ENCODE assay signal across 13 mouse cellular contexts in the genomic region with DNA sequence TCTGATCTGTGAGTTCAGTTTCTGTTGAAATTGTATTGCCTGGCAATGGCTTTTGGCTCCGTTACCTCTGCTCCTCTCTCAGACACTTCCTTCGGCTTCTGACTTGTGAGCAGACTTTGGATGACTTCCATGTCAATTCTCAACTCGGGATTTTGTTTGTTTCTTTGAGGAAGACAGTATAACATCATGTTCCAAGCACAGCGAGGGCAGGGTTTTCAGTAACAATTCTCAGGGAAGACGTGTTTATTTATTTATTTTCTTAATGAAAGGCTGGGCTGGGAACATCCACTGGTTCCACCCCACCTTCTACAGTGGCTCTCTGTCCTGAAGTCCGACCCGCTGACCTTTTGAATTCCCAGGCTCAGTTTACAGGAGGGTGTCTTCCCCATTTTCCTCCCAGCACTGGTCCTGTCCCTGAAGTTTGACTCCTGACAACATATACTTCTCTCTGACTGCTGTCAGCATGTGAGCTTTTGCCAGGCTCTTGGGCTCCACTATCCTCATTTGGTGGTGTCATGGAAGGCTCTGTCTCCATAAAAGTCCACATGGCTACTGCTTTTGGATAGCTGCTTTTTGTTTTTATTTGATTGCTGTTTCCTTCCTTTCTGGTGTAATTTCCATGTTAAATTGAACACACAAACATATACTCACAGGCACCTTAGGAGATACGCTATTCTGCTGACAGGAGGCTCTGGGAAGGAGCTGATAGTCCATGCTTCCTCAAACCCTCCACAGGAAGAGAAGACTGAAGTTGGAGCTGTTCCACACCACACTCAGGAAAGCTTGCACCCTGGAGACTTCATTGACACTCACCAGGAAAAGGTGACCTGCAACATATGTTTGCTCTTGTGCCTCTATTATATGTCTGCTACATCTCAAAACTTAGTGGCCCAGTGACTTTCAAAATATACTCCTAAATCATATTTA.
DNase-seq lines count a peak whose midpoint lies in the region; ATAC-seq and TF ChIP-seq lines count a peak whose summit lies in the region.
"Had no signal": no experiment of that assay in that cellular context is flagged by ENCODE, and none has a peak within 500 bp of the region (broad histone marks: within the 10 kb centered on the region; RNA-seq: fewer than 3 reads in every experiment).

No protein-coding gene starts in this region.

- H3K9ac ChIP-seq in kidney, embryonic 15.5 days: no peak overlapping the region
- H3K9ac ChIP-seq: embryonic facial prominence, embryonic 12.5 days; hindbrain, embryonic 13.5 days had no signal

- no peaks in the 10 kb centered on the region for H3K36me3 ChIP-seq in kidney, adult 2 months (ENCODE audit: control insufficient read depth, insufficient read depth, low read length)
- H3K36me3 ChIP-seq in kidney, embryonic 15.5 days: no peaks in the 10 kb centered on the region
- H3K36me3 ChIP-seq: embryonic facial prominence, embryonic 12.5 days; hindbrain, embryonic 13.5 days had no signal

- no peak for ATAC-seq in kidney, embryonic 15.5 days (replicated peaks; ENCODE audit: low FRiP score)
- ATAC-seq in erythroblast, adult 5-6 weeks (replicated peaks; ENCODE audit: low FRiP score, poor library complexity, severe bottlenecking): no peak

- no peak for TF ChIP-seq CTCF in kidney, adult 2 months (conservative IDR thresholded peaks at IDR 0.05; ENCODE audit: insufficient read depth, insufficient read length, low read depth, low read length)

- H3K9me3 ChIP-seq in kidney, embryonic 15.5 days (replicated peaks): no peaks in the 10 kb centered on the region
- H3K9me3 ChIP-seq: embryonic facial prominence, embryonic 12.5 days; hindbrain, embryonic 13.5 days had no signal

- H3K4me3 ChIP-seq in kidney, adult 2 months (ENCODE audit: insufficient read depth, low read depth, low read length): no peak overlapping the region
- H3K4me3 ChIP-seq in kidney, embryonic 15.5 days (replicated peaks): no peak overlapping the region
- H3K4me3 ChIP-seq: embryonic facial prominence, embryonic 12.5 days; hindbrain, embryonic 13.5 days had no signal

- peak overlapping the region; percentile 24; the same call in 1 of the 2 replicates for H3K27ac ChIP-seq in kidney, adult 2 months (ENCODE audit: insufficient read depth, low read depth, low read length)
- H3K27ac ChIP-seq in kidney, embryonic 15.5 days: no peak overlapping the region
- H3K27ac ChIP-seq: embryonic facial prominence, embryonic 12.5 days; hindbrain, embryonic 13.5 days had no signal

- no peak for TF ChIP-seq POLR2A in kidney, adult 2 months (IDR thresholded peaks at IDR 0.05; ENCODE audit: low read depth, low read length)

- no peaks in the 10 kb centered on the region for H3K4me1 ChIP-seq in kidney, adult 2 months (ENCODE audit: control insufficient read depth, insufficient read depth, low read length)
- no peaks in the 10 kb centered on the region for H3K4me1 ChIP-seq in kidney, embryonic 15.5 days
- H3K4me1 ChIP-seq: hindbrain, embryonic 13.5 days had no signal

- H3K4me2 ChIP-seq in kidney, embryonic 15.5 days: no peak overlapping the region
- H3K4me2 ChIP-seq: embryonic facial prominence, embryonic 12.5 days; hindbrain, embryonic 13.5 days had no signal

- peak; percentile 10 to 16 for DNase-seq in cerebellum, postnatal 10 days
- no peak for DNase-seq in cerebellum, adult 9-10 months
- DNase-seq in kidney, adult 2 months: peak; percentile 80
- peak; percentile 53 for DNase-seq in kidney, adult 9 months
- DNase-seq in lung, postnatal 36 days: peak; percentile 77
- no peak for DNase-seq in thymus, adult 18-20 months
- DNase-seq: B cell, adult 2 months; cerebellum, adult 18-20 months; midbrain, embryonic 14.5 days had no signal

- 48% methylated on average over 8 of the region's 8 CpGs for WGBS in kidney, adult 2 months
- WGBS in kidney, embryonic 15.5 days: 57% methylated on average over 8 of the region's 8 CpGs

- no peaks in the 10 kb centered on the region for H3K27me3 ChIP-seq in kidney, adult 2 months (replicated peaks; ENCODE audit: control insufficient read depth, insufficient read depth, low read length)
- no peaks in the 10 kb centered on the region for H3K27me3 ChIP-seq in kidney, embryonic 15.5 days
- H3K27me3 ChIP-seq: embryonic facial prominence, embryonic 12.5 days; hindbrain, embryonic 13.5 days had no signal

Comparison
In these comparisons a context has a peak if more than half of its experiments do, and no peak if none do; other contexts are left out.
1. DNase-seq: peak in cerebellum, postnatal 10 days (2 of 2), kidney, adult 2 months (single experiment), kidney, adult 9 months (single experiment) and lung, postnatal 36 days (single experiment); none in cerebellum, adult 9-10 months (single experiment) and thymus, adult 18-20 months (0 of 2).